Mouse (Mus musculus) monocyte, adult 5-6 weeks (primary cell): ENCODE measurements around the gene Fndc7. TPM values are rescaled to one million over a fixed set of nuclear protein-coding genes. Genes with fewer than 3 reads are reported as not detected.

Source experiments
- ATAC-seq: fragments of 153-309, 156-312 bp; replicated peaks from 2 replicates; pipeline ENCODE4 v1.8.0; 2017; ENCODE audit warnings: mild to moderate bottlenecking; ENCODE audit not compliant: low TSS enrichment, insufficient number of reproducible peaks, severe bottlenecking, poor library complexity, low FRiP score
- total RNA-seq: library from RNA; stranded (forward); fragments of 200-1000, 200-491, 200-594 nt; gene quantifications from 3 replicates; pipeline ENCODE4 v1.2.3, GENCODE M21; 2017

The Fndc7 gene
- total RNA-seq, 1 experiment from 2014 or later: not detected

GRCm38 (mm10) chr3:108860786-108861185 is 29.0 kb downstream of the Fndc7 start:
- ATAC-seq: no peak

GRCm38 (mm10) chr3:108858231-108858770 is 31.5 kb downstream of the Fndc7 start:
- no peak for ATAC-seq

GRCm38 (mm10) chr3:108857714-108858113 is 32.1 kb downstream of the Fndc7 start:
- no peak for ATAC-seq

GRCm38 (mm10) chr3:108857124-108857470 is 32.7 kb downstream of the Fndc7 start:
- ATAC-seq: no peak

GRCm38 (mm10) chr3:108856386-108857123 is 33.3 kb downstream of the Fndc7 start:
- ATAC-seq: peak; percentile 28; the same call in 1 of the 2 replicates

GRCm38 (mm10) chr3:108855864-108856263 is 33.9 kb downstream of the Fndc7 start:
- ATAC-seq: 0 out of 2 replicates have a peak, but pooled peaks have one; percentile 9

- ATAC-seq: peak; percentile 71
Observed at GRCm38 (mm10) chr3:108855371-108855770, 34.4 kb downstream of the Fndc7 start.

GRCm38 (mm10) chr3:108853266-108853665 is 36.5 kb downstream of the Fndc7 start:
- no peak for ATAC-seq

GRCm38 (mm10) chr3:108851996-108852697 is 37.7 kb downstream of the Fndc7 start:
- ATAC-seq: no peak

GRCm38 (mm10) chr3:108851554-108851953 is 38.3 kb downstream of the Fndc7 start:
- no peak for ATAC-seq

- ATAC-seq: no peak
Observed at GRCm38 (mm10) chr3:108851075-108851474, 38.7 kb downstream of the Fndc7 start.

- 0 out of 2 replicates have a peak, but pooled peaks have one; percentile 58 for ATAC-seq
Observed at GRCm38 (mm10) chr3:108850506-108850905, 39.3 kb downstream of the Fndc7 start.

GRCm38 (mm10) chr3:108846616-108847015 is 43.2 kb downstream of the Fndc7 start:
- ATAC-seq: no peak

- no peak for ATAC-seq
Observed at GRCm38 (mm10) chr3:108844521-108844920, 45.3 kb downstream of the Fndc7 start.

GRCm38 (mm10) chr3:108844026-108844425 is 45.8 kb downstream of the Fndc7 start:
- no peak for ATAC-seq

GRCm38 (mm10) chr3:108840716-108841054 is 49.1 kb downstream of the Fndc7 start:
- no peak for ATAC-seq

- ATAC-seq: peak; percentile 93
Observed at GRCm38 (mm10) chr3:108840000-108840715, 49.6 kb downstream of the Fndc7 start, which contains the start of gene Stxbp3. TSS of gene Stxbp3 (minus strand) at chr3:108840526.

- no peak for ATAC-seq
Observed at GRCm38 (mm10) chr3:108839647-108839999, 50.2 kb downstream of the Fndc7 start.

GRCm38 (mm10) chr3:108838980-108839379 is 50.8 kb downstream of the Fndc7 start:
- no peak for ATAC-seq
